Mouse (Mus musculus): ENCODE data around the gene Dgkd. TPM values are rescaled to one million over a fixed set of nuclear protein-coding genes. Genes with fewer than 3 reads are reported as not detected.
A peak's percentile ranks its signal among the peaks of the same experiment; 100 is the strongest.

Gene Dgkd
- total and polyA plus RNA-seq, 3 experiments, result 29.5 to 135 (median 39.5) TPM

DNA sequence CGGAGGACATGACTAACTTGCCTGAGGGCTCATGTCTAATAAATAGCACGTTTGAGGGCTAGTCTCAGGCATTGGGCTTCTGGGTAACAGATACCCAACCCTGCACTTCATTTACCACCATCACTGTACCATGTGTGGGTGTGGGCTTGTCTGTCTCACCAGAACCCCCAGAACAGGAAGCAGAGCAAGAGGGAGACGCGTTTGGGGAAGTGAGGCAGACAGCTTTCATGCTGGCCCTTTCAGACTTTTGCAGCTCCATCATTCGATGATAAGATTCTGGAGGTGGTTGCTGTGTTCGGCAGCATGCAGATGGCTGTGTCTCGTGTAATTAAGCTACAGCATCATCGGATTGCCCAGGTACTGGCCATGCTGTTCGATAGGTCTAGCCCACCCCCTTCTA lies 82.0 kb downstream of the Dgkd start:
- DNase-seq (ENCODE audit: low read depth, low spot score), result peak; percentile 84
- H3K36me3 ChIP-seq (ENCODE audit: control insufficient read depth in 1 of 2, insufficient read depth in 2 of 2, low read length in 2 of 2), result peaks cover 13 to 19% of the 10 kb centered on the region in 2 experiments
- no peaks in the 10 kb centered on the region for H3K9me3 ChIP-seq (replicated peaks; ENCODE audit: insufficient read depth, low read length)
- H3K79me2 ChIP-seq (ENCODE audit: control insufficient read depth, insufficient read depth, low read length, poor library complexity), result no peaks in the 10 kb centered on the region
- peaks cover 5 to 23% of the 10 kb centered on the region in 2 experiments for H3K4me1 ChIP-seq (ENCODE audit: control insufficient read depth in 1 of 2, insufficient read depth in 2 of 2, low read length in 2 of 2)
- no peak overlapping the region for H3K4me3 ChIP-seq (ENCODE audit: control insufficient read depth in 1 of 2, insufficient read depth in 1 of 2, low read depth in 2 of 2, low read length in 2 of 2)
- no peak overlapping the region for H3K9ac ChIP-seq (ENCODE audit: control insufficient read depth, low read depth, low read length, poor library complexity, severe bottlenecking)
- H3K27me3 ChIP-seq (ENCODE audit: control insufficient read depth in 1 of 2, insufficient read depth in 2 of 2, low read length in 2 of 2), result no peaks in the 10 kb centered on the region
- H3K27ac ChIP-seq (ENCODE audit: control insufficient read depth, low read depth, low read length), result peak overlapping the region; percentile 55
- TF ChIP-seq SIN3A (IDR thresholded peaks at IDR 0.05; ENCODE audit: low read length) (peak; percentile 62), SMC3 (IDR thresholded peaks at IDR 0.05; ENCODE audit: low read depth, low read length) (peak; percentile 41), CTCF (IDR thresholded peaks at IDR 0.05 in 2 of 3, conservative IDR thresholded peaks at IDR 0.05 in 1 of 3; ENCODE audit: control insufficient read depth in 1 of 3, insufficient read depth in 1 of 3, low read depth in 2 of 3, low read length in 3 of 3, poor library complexity in 1 of 3, severe bottlenecking in 1 of 3) (no peak; a peak in 1 of 6 replicates), USF1 (IDR thresholded peaks at IDR 0.05; ENCODE audit: low read depth, low read length) (no peak), RAD21 (IDR thresholded peaks at IDR 0.05; ENCODE audit: low read depth, low read length) (peak; percentile 0; the same call in 1 of the 2 replicates), MAZ (IDR thresholded peaks at IDR 0.05; ENCODE audit: low read depth, low read length) (no peak), MEF2A (IDR thresholded peaks at IDR 0.05; ENCODE audit: extremely low read depth, insufficient replicate concordance, low read depth, low read length, poor library complexity, severe bottlenecking) (no peak), BHLHE40 (IDR thresholded peaks at IDR 0.05; ENCODE audit: borderline replicate concordance, low read depth, low read length) (no peak), MAX (IDR thresholded peaks at IDR 0.05; ENCODE audit: low read length) (peak; percentile 55; the same call in 1 of the 2 replicates), MYC (IDR thresholded peaks at IDR 0.05; ENCODE audit: low read depth, low read length) (peak; percentile 84), ELF1 (IDR thresholded peaks at IDR 0.05; ENCODE audit: low read depth, low read length) (peak; percentile 66), POLR2AphosphoS2 (IDR thresholded peaks at IDR 0.05; ENCODE audit: low read length) (no peak), JUND (IDR thresholded peaks at IDR 0.05; ENCODE audit: low read depth, low read length) (no peak), MXI1 (IDR thresholded peaks at IDR 0.05; ENCODE audit: low read depth, low read length) (peak; percentile 50), E2F4 (IDR thresholded peaks at IDR 0.05; ENCODE audit: borderline replicate concordance, low read depth, low read length) (no peak), TBP (IDR thresholded peaks at IDR 0.05; ENCODE audit: low read depth, low read length) (0 out of 2 replicates have a peak, but pooled peaks have one; percentile 15), ETS1 (IDR thresholded peaks at IDR 0.05; ENCODE audit: low read depth, low read length) (peak; percentile 34; the same call in 1 of the 2 replicates), KAT2A (conservative IDR thresholded peaks at IDR 0.05; ENCODE audit: low read depth, low read length) (no peak), TCF12 (IDR thresholded peaks at IDR 0.05; ENCODE audit: low read depth, low read length) (no peak), ZMIZ1 (IDR thresholded peaks at IDR 0.05; ENCODE audit: low read depth, low read length) (no peak), ZNF384 (IDR thresholded peaks at IDR 0.05; ENCODE audit: low read depth, low read length) (no peak), USF2 (IDR thresholded peaks at IDR 0.05; ENCODE audit: borderline replicate concordance in 1 of 2, insufficient read depth in 1 of 2, low read depth in 1 of 2, low read length in 2 of 2) (no peak), EP300 (IDR thresholded peaks at IDR 0.05; ENCODE audit: low read depth in 1 of 2, low read length in 2 of 2) (peak; percentile 57 to 78), POLR2AphosphoS5 (IDR thresholded peaks at IDR 0.05; ENCODE audit: borderline replicate concordance, low read depth, low read length) (no peak), GATA1 (IDR thresholded peaks at IDR 0.05; ENCODE audit: low read depth, low read length) (0 out of 2 replicates have a peak, but pooled peaks have one; percentile 15), POLR2A (IDR thresholded peaks at IDR 0.05; ENCODE audit: control insufficient read depth in 1 of 2, insufficient read depth in 1 of 2, low read depth in 1 of 2, low read length in 2 of 2, poor library complexity in 1 of 2) (no peak), MAFK (IDR thresholded peaks at IDR 0.05; ENCODE audit: borderline replicate concordance, low read depth, low read length) (no peak), TAL1 (IDR thresholded peaks at IDR 0.05; ENCODE audit: low read length) (peak; percentile 29; the same call in 1 of the 2 replicates), MYB (IDR thresholded peaks at IDR 0.05; ENCODE audit: low read depth, low read length) (no peak), ZC3H11A (IDR thresholded peaks at IDR 0.05; ENCODE audit: low read depth, low read length) (no peak), NRF1 (IDR thresholded peaks at IDR 0.05; ENCODE audit: insufficient read depth, low read depth, low read length, poor library complexity, severe bottlenecking) (no peak), CHD1 (IDR thresholded peaks at IDR 0.05; ENCODE audit: low read depth, low read length) (no peak), UBTF (IDR thresholded peaks at IDR 0.05; ENCODE audit: borderline replicate concordance, insufficient read depth, low read depth, low read length) (no peak), RCOR1 (IDR thresholded peaks at IDR 0.05; ENCODE audit: low read depth, low read length) (peak; percentile 57), HCFC1 (IDR thresholded peaks at IDR 0.05; ENCODE audit: low read depth, low read length) (no peak), CHD2 (IDR thresholded peaks at IDR 0.05; ENCODE audit: low read length) (no peak), GABPA (IDR thresholded peaks at IDR 0.05; ENCODE audit: low read depth, low read length) (no peak), NELFE (IDR thresholded peaks at IDR 0.05; ENCODE audit: low read depth, low read length) (no peak)

All from MEL (cell line).